Mouse (Mus musculus) erythroblast, adult 5-6 weeks (primary cell): ENCODE measurements around the gene Trim56. TPM values are rescaled to one million over a fixed set of nuclear protein-coding genes. Genes with fewer than 3 reads are reported as not detected.

ENCODE experiments used
- ATAC-seq: replicated peaks from 2 replicates; pipeline ENCODE4 v1.8.0; 2016; ENCODE audit warnings: moderate number of reproducible peaks, mild to moderate bottlenecking, moderate TSS enrichment, inconsistent platforms; ENCODE audit not compliant: poor library complexity, low FRiP score, severe bottlenecking
- total RNA-seq, 2 experiments: library from RNA; stranded (forward) in 1 of 2; stranded (reverse) in 1 of 2; fragments of 150-400 nt in 1 of 2; fragments of 200-764, 138-1000 nt in 1 of 2; gene quantifications; 2 replicates each; pipeline versions ENCODE4 v1.2.3 to v1.2.4; 2015 to 2017; ENCODE audit warnings: low replicate concordance in 2 of 2

Trim56 gene
- total RNA-seq, 2 experiments from 2014 or later, result 128 to 253 TPM

DNA sequence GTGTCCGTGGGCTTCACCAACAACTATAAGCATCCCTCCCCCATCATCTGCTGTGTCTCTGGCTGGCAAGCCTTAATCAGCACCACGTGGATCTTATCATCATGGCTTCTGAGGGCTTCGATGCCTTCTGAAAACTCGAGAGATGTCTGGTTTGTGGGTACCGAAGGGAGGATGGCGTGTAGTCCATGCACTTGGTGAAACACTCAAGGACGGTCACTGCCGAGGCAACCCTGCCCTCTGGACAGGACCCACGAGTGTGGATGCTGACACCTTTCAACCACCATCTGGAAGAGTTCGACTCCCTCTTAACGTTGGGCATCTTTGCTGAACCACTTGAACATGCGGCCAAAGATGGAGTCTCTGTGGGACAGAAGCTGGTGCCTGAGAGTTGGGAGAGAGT lies 5.1 kb downstream of the Trim56 start:
- 0 out of 2 replicates have a peak, but pooled peaks have one; percentile 6 for ATAC-seq

DNA sequence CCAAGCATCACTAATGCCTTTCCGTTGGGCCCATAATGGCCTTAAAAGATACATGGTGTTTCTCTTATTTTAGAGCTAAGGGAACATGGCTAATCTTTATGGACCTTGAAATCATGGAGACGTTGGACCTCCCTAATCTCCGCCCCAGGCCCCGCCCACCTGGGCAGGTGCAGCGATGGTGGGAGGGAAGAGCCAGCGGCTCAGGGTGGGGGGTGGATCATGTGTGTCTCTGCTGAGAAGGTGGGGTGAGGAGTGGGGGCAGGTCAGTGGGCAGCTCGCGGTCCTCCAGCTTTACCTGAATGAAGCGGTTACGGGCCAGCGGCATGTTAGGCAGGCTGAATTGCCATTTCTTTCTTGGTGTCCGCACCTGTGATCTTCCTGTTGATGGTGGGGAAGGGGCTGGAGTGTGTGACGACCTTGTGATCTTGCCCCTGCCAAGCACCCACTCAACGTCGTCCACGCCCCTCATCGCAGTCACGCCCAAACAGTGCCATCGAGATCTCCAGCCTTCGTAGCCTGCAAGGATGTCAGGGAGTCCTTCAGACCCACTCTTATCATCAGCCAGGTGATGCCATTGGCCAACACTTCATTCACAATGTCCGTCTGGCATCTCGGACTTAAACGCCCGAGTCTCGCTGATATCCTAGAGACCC lies 5.9 kb downstream of the Trim56 start:
- peak; percentile 6; the same call in 1 of the 2 replicates for ATAC-seq

DNA sequence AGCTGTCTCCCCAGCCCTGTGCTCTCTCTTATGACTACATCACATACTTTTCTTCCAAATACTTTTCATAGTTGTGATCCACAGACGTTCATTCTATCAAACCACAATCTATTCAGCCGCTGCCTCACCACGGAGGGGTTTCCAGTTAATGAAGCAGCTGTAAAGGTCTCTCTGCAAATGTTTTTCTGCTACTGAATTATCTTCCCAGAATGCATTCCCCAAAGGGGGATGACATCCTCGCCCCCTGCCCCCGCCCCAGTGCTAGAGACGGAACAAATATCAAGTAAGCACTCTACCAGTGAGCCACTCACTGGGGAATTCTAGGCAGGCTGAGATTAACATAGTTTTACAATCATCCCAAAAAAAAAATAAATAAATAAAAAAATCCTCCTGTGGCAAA lies 7.9 kb downstream of the Trim56 start:
- ATAC-seq, result no peak

DNA sequence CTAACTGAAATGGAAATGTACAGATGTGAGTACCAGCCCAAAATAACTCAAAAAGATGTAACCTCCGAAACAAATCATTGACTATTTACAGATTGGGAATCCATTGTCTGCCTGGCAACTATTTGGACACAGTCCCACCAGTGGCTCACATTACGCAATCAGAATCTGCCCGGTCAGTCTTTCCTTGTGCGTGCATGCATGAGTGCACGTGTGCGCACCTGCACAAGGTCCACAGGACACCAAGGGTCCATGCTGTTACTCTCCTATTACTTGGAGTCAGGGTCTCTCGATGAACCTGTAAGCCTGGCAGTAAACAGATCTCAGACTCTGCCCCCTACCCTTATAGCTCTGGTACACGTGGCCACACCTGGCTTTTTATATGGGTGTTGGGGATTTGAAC lies 8.3 kb downstream of the Trim56 start:
- no peak for ATAC-seq

DNA sequence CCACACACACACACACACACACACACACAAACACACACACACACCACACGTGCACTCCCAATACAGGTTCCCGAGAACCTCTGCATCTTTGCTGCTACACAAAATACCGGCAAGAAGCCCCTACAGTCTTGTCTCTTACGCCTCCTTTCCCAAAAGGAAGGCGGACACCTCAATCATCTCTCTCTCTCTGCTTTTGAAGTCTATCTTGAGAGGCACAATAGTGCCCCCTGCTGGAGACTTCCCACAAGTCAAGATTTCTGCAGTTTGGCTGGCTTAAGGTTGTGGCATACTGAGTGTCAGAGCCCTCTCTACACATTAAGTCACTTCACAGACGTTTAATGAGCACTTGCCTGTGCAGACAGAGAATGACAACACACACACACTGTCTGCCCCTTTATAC lies 9.0 kb downstream of the Trim56 start:
- peak; percentile 21; the same call in 1 of the 2 replicates for ATAC-seq

DNA sequence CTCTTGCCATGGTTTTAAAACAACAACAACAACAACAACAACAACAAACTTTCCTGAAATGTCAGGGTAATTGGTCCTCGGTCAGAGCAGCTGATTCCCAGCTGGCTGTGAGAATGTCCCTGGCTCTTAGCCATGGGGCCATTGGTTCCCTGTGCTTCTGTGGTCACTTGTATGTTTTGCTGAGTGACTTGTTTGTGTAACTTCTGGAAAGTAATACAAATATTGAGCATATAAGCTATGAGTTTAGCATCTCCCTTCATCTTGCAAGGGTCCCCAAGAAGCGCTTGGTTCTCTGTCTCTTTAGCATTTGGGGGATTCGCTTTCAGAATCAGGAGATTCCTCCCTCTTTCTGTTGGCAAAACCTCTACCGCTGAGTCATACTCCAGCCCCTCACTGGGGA lies 9.6 kb downstream of the Trim56 start:
- ATAC-seq, result no peak

DNA sequence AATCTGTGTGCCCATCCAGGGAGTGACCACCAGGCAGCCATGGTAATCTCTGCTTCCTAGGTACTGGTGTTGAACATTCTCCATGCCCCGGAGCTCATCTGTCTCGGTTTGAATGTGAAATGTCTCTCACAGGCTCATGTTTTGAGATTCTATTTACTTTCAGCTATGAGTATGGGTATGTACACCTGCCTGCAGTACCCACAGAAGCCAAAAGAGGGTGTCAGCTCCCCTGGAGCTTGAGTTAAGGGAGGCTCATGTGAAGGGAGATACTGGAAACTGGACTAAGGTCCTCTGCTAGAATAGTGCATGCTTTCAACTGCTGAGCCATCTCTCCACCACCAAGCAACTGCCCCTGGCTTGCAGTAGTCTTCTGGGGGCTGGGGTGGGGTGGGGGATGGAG lies 12.0 kb downstream of the Trim56 start:
- ATAC-seq, result peak; percentile 28; the same call in 1 of the 2 replicates

DNA sequence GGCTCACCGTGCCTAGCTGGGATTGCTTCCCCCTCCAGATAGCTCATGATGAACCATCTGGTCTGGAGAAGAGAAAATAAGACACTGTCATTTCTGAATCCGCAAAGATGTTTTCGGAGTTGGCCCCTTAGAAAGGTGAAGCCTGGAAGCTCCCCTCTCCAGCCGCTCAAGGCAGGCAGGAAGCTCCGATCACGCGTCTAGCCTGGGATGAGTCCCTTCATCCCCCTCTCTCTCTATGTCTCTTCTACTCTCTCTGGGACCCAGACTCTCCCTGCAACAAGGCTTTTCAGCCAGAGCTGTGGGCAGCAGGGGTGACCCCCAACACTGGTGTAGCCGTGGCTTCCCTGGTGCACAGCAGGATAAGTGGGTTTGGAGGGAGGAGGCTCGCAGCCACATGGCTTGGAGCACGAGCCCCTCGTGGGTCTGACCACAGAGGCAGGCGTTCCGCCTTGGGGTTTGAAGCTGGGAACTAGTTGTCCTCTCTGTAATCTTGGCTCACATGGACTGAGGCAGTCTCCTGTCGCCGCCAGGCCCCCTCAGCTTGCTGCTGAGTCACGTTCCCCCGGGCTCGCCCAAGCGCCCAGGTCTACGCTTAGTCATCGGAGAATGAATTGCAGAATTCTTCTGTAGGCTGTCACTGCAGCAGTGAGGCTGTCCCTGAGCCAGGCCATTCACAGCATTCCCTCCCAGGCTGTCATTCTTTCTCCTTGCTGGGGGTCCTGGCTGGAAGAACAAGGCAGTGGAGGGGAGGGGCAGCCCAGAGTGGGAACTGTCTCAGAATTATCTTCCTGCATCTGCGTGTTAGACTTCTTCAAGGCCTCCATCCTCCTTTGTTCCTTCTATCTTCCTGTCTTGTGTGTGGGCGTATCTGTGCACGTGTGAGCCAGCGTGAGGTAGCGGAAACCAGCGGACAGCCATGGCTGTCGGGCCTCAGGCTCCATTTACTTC lies 13.2 kb downstream of the Trim56 start:
- peak; percentile 83 for ATAC-seq

DNA sequence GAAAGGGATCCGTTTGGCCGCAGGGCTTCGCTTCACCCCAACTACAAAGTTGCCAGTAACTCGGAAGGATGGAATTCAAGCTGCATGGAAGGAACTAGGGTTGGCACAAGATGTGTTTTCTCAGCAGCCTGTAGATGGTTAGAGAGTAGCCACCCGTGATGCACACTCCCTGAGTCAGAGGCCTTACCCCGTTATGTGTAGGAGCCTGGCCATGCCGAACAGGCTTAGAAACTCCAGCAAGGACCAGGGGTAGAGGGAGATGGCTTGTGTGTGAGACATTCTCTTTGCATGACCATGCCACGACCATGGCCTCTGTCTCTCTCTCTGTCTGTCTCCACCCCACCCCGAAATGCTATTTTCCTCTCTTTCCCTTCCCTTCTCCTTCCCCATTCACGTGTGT lies 13.9 kb downstream of the Trim56 start:
- no peak for ATAC-seq

DNA sequence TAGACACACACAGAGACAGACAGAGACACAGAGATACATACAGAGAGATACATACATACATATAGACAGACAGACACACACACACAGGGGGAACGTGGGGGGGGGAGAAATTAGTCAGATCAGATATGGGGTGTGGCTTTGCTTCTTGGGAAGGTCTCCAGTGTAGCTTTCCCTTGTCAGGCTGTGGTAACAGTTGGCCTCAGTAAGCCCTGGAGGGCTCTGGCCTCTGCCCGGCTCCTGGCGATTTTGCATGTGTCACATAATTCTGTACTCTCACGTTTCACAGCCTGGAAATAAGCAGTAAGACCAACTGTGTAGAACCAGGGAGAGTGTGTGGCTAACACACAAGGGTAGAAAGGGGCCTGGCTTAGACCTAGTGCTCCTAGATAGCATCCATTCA lies 15.3 kb downstream of the Trim56 start:
- ATAC-seq, result no peak

DNA sequence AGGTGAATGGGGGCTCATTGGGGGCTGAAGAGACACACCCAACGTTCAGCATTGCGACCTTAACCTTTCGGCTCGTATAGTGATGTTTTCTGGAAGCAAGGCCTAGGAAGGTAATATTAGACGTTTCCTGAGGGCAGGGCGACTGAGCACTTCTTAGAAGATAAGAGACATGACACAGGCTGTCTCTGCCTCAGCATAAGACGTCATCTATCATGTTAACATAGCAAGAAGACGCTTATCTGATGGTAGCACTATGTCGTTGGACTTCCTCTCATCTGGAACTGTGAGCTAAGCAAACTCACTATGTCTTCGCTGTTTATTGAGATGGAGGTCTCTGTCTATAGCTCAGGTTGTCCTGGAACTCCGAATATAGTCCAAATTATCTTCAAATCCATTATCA lies 17.6 kb downstream of the Trim56 start:
- no peak for ATAC-seq

DNA sequence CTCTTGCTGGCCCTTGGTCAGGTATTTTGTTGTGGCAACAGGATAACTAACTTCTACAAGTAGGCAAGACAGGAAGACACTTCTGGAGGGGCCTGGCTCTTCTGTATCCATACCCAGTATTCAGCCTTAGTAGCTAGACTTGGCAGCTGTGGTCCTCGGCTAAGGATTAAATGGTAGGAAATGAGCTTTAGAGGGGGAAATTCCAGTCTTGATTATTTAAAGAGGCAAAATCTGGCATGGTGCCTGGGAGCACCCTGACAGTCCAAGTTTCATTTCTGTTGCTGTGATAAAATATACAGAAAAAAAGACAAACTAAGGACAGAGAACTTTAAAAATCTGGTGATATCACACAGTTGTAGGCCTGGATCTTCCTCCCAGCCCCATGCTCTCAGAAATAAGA lies 20.0 kb downstream of the Trim56 start:
- ATAC-seq, result no peak

DNA sequence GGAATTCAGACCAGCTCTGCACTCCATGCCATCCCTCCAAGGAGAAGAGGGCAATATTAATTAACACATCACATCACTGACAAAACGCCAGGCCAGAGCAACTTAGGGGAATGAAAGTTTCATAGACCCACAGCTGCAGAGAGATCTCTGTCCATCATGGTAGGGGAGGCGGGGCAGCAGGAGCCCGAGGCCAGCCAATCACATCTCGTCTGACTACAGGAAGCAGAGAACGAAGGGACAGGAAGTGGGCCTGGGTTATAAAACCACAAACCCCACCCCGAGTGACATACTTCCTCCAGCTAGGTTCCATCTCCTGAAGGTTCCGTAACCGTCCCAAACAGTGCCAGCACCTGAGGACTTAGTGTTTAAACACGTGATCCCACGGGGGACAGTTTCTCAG lies 20.9 kb downstream of the Trim56 start:
- no peak for ATAC-seq

DNA sequence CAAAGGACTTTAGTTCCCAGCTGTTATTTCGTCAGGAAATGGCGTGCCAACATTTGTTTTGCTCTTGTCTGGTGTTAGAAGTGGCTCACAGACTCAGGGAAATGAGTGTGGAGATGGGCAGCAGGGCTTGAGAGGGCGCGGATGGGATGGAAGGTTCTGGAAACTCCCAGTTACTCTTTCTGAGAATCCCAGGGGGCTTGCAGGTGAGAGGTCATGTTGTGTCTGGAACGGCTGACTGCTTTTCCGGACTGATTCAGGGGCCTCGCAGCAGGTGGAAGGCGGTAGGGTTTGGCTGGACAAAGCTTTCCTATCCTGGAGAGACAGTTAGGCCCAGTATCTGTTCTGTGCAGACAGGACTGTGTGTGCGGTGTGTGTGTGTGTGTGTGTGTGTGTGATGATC lies 22.3 kb downstream of the Trim56 start:
- no peak for ATAC-seq

DNA sequence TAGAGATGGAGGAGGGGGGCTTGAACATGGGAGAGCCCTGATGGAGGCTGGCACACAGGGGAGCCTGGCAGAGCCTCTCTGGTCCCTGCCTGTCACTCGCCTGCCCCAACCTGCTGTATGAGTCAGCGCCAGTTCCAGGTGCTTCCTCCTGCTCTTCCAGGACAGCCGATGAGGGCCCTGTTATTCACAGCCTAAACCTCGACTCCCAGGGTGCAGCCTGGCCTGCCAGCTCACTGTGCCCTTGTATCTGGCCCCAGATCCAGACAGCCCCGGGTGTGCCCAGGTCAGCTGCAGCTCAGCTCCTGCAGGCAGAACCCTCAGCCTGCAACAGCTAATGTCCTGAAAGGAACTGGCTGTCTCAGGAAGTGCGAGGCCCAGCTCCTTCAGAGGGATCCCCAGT lies 24.4 kb downstream of the Trim56 start:
- no peak for ATAC-seq

DNA sequence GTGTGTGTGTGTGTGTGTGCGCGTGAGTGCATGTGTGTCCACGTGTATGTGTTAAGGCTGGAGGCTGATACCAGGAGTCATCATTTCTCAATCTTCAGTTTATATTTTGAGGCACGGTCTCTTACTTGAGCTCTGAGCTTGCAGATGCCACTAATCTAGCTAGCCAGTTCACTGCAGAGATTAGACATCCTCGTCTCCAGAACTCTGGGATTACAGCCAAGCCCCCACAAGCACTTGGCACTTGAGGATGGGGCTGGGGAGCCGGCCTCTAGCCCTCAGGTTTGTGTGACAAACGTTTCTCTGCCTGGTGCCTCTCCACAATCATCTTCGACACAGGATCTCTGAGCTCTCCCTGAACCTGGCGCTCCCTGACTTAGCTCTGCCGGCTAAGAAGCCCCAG lies 25.1 kb downstream of the Trim56 start:
- ATAC-seq, result no peak

DNA sequence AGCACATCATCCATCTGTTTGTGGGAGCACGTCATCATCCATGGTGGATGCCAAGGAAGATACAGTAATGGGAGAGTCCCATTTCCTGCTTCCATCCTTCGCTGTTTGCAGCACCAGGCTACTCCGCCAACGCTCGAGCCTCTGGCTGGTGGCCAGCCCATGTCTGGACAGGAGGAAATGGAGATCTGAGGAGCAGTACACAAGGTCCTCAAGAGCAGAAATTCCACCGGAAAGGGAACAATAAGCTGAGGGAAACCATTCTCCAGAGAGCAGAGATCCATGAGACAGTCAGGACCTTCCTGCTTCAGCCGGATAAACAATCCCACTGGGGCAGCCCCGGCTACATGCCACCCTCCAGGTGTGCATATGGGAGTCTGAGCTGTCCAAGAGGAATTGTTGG lies 28.6 kb downstream of the Trim56 start:
- ATAC-seq, result no peak

DNA sequence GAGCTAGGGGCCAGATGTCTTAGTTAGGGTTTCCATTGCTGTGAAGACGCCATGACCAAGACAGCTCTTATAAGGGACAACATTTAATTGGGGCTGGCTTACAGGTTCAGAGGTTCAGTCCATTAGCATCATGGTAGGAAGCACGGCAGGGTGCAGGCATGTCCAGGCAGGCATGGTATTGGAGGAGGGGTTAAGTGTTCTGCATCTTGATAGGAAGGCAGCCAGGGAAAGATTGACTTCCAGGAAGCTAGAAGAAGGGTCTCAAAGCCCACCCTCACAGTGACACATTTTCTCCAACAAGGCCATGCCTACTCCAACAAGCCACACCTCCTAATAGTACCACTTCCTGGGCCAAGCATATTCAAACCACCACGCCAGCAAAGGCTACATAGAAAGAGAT lies 30.3 kb downstream of the Trim56 start:
- no peak for ATAC-seq

DNA sequence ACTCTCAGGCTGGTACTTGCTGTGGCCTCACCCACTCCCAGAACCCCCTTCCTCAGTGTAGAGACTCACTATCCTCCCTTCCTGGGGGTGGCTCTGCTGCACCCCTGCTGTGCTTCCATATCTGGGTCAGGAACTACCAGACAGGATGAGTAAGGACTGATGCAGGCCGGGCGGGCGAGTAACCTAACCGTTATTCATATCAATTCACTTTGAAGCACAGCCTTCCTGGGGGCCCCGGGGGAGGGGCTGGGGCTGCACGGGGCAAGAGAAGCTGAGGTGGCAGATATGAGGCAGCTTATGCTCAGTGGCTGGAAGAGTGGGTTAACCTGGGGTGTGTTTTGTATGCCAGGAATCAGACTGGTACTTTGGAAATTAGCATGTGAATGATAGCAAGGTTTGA lies 31.0 kb downstream of the Trim56 start:
- no peak for ATAC-seq

DNA sequence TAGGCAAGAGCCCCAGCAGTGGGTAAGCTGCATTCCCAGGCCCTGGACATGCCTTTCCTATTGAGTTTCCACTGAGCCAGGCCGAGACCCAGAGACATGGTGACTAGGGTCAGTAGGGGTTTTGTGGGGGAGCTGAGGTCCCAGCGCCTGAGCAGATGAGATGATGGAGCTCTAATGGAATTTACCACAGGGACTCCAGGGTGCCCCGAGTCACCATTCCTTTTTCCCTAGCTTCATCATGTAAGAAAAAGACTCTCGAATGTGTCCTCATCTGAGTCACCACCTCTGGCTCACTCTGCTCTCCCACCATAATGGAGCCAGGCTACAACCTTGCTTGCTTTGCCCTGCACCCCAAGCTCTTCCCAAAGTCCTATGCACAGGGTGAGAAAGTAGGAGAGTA lies 33.0 kb downstream of the Trim56 start:
- no peak for ATAC-seq

DNA sequence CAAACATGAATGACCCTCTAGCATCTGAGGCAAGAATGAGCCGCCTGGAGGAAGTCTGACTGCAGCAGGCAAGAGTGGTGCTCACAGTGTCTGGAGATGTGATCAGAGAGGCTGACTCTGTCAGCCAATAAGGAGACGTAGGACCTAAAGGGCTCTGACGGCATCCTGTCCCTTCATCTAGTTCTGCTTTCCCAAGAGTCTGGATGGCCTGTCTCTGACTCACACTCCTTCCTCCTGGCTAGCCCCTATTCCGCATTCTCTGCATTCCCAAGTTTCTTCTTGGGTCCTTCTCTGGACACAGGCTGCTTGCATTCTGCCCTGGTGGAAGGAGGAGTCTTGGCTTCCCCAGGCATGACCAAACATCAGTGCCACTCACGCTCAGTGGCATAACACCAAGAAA lies 36.2 kb downstream of the Trim56 start:
- no peak for ATAC-seq
